Mouse (Mus musculus) heart, postnatal 0 days (tissue): ENCODE results near the gene Olfr129. TPM values are rescaled to one million over a fixed set of nuclear protein-coding genes. Genes with fewer than 3 reads are reported as not detected.

Experiments used
- ATAC-seq: fragments of 200-750 bp; cut with Nextera tagmentation; 2 replicates; pipeline ENCODE4 v1.8.0; 2017; ENCODE audit warnings: low read depth, moderate number of reproducible peaks, moderate library complexity; ENCODE audit not compliant: insufficient read depth
- DNase-seq: peaks from one replicate; pipeline ENCODE4 v3.0.0-alpha.2; 2016; ENCODE audit warnings: low spot score
- H3K27ac ChIP-seq: fragments of 300-500 bp; sonication (generic); 2 replicates; pipeline ENCODE4 v1.5.1; 2014; ENCODE audit warnings: low read depth, mild to moderate bottlenecking
- H3K27me3 ChIP-seq: fragments of 300-500 bp; sonication (generic); 2 replicates; pipeline ENCODE4 v1.6.1; 2014; ENCODE audit warnings: low read length, mixed read lengths; ENCODE audit not compliant: control insufficient read depth, insufficient read depth
- H3K36me3 ChIP-seq: fragments of 300-500 bp; sonication (generic); replicated peaks from 2 replicates; pipeline ENCODE4 v1.6.1; 2014; ENCODE audit warnings: low read length, mixed read lengths; ENCODE audit not compliant: control insufficient read depth, insufficient read depth
- H3K4me1 ChIP-seq: fragments of 300-500 bp; sonication (generic); 2 replicates; pipeline ENCODE4 v1.6.1; 2014; ENCODE audit warnings: antibody characterized with exemption; ENCODE audit not compliant: control insufficient read depth, insufficient read depth
- H3K4me2 ChIP-seq: fragments of 300-500 bp; sonication (generic); 2 replicates; pipeline ENCODE4 v1.6.1; 2014; ENCODE audit warnings: low read depth, mild to moderate bottlenecking, low read length, moderate library complexity
- H3K4me3 ChIP-seq: fragments of 300-500 bp; sonication (generic); 2 replicates; pipeline ENCODE4 v1.5.1; 2014; ENCODE audit warnings: low read depth, low read length
- H3K9ac ChIP-seq: fragments of 300-500 bp; sonication (generic); replicated peaks from 2 replicates; pipeline ENCODE4 v1.6.1; 2014; ENCODE audit warnings: low read depth, low read length, mixed read lengths
- H3K9me3 ChIP-seq: fragments of 300-500 bp; sonication (generic); replicated peaks from 2 replicates; pipeline ENCODE4 v1.6.1; 2016; ENCODE audit warnings: low read length; ENCODE audit not compliant: control insufficient read depth
- CTCF ChIP-seq: IDR thresholded peaks from 2 replicates; pipeline ENCODE4 v1.5.1; 2016; ENCODE audit warnings: antibody characterized with exemption, control low read depth, low read depth
- EP300 ChIP-seq: IDR thresholded peaks from 2 replicates; pipeline ENCODE4 v1.6.1; 2016; ENCODE audit warnings: antibody characterized with exemption, low read depth
- WGBS: fragments of 180-500 bp; shearing (Covaris S2); extraction: QIAGEN DNeasy Blood & Tissue Kit; methylation state at CpG from one replicate; pipeline ENCODE4 v1.1.7; 2014; 5-methylcytosine and 5-hydroxymethylcytosine counted together
- polyA plus RNA-seq: library from polyadenylated mRNA; unstranded; fragments of >200 nt; fragmentation: Nextera tagmentation; extraction: Ambion mirVana; gene quantifications from 2 replicates; pipeline ENCODE4 v1.2.1, GENCODE M21; 2015
- total RNA-seq: library from RNA; depleted of rRNA; stranded (reverse); fragments of >200 nt; gene quantifications from 2 replicates; pipeline ENCODE4 v1.2.3, GENCODE M21; 2014; ENCODE audit warnings: low replicate concordance; rRNA removed

Gene Olfr129
- total and polyA plus RNA-seq, 2 experiments from 2014 or later, result not detected

DNA sequence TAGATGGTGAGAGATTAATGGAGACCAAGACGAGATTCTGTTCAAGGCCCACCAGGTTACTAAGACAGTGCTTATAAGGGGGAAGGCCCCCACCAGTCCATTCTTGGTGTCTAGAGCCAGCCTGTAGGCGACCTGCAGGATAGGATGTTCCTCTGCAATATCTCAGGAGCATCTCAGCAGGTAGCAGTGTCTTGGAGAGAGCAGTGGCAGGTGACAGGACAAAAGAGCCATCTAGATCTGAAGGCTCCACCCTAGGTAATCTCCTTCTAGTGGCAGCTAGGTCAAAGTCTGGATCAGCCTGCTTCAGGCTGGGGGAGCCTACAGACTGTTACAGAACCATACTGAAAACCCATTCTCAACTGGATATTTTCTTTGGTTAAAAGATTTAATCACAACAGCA lies 54.9 kb downstream of the Olfr129 start:
- Histone ChIP-seq H3K27me3 (no peaks in the 10 kb centered on the region), H3K4me1 (no peaks in the 10 kb centered on the region), H3K27ac (no peak overlapping the region), H3K36me3 (no peaks in the 10 kb centered on the region), H3K9me3 (no peaks in the 10 kb centered on the region), H3K9ac (no peak overlapping the region), H3K4me2 (no peak overlapping the region), H3K4me3 (no peak overlapping the region)
- ATAC-seq (no peak), DNase-seq (no peak)
- no peak for TF ChIP-seq EP300
- no peak for TF ChIP-seq CTCF
- WGBS, result 43% methylated on average over 2 of the region's 2 CpGs

Other genes starting within 250 kb of the Olfr129 start
- not detected in 2 replicates for gene Olfr125, start 227.1 kb downstream of the Olfr129 start, total RNA-seq
- gene Olfr125, start 227.1 kb downstream of the Olfr129 start, polyA plus RNA-seq, result not detected in 2 replicates
- not detected in 2 replicates for gene Olfr126, start 212.6 kb downstream of the Olfr129 start, total RNA-seq
- not detected in 2 replicates for gene Olfr126, start 212.6 kb downstream of the Olfr129 start, polyA plus RNA-seq
- not detected in 2 replicates for gene Olfr127, start 159.6 kb downstream of the Olfr129 start, total RNA-seq
- not detected in 2 replicates for gene Olfr127, start 159.6 kb downstream of the Olfr129 start, polyA plus RNA-seq
- not detected in 2 replicates for gene Olfr128, start 139.5 kb downstream of the Olfr129 start, total RNA-seq
- gene Olfr128, start 139.5 kb downstream of the Olfr129 start, polyA plus RNA-seq, result not detected in 2 replicates
- gene Olfr761, start 107.0 kb downstream of the Olfr129 start, total RNA-seq, result not detected in 2 replicates
- not detected in 2 replicates for gene Olfr761, start 107.0 kb downstream of the Olfr129 start, polyA plus RNA-seq
- gene Olfr130, start 3.8 kb upstream of the Olfr129 start, total RNA-seq, result not detected in 2 replicates
- not detected in 2 replicates for gene Olfr130, start 3.8 kb upstream of the Olfr129 start, polyA plus RNA-seq
- gene Olfr131, start 28.6 kb upstream of the Olfr129 start, total RNA-seq, result not detected in 2 replicates
- gene Olfr131, start 28.6 kb upstream of the Olfr129 start, polyA plus RNA-seq, result not detected in 2 replicates
- gene Olfr132, start 74.4 kb upstream of the Olfr129 start, total RNA-seq, result not detected in 2 replicates
- not detected in 2 replicates for gene Olfr132, start 74.4 kb upstream of the Olfr129 start, polyA plus RNA-seq
- not detected in 2 replicates for gene Olfr133, start 85.2 kb upstream of the Olfr129 start, total RNA-seq
- gene Olfr133, start 85.2 kb upstream of the Olfr129 start, polyA plus RNA-seq, result not detected in 2 replicates
- gene Olfr134, start 111.3 kb upstream of the Olfr129 start, total RNA-seq, result not detected in 2 replicates
- gene Olfr134, start 111.3 kb upstream of the Olfr129 start, polyA plus RNA-seq, result not detected in 2 replicates
- not detected in 2 replicates for gene Olfr135, start 144.3 kb upstream of the Olfr129 start, total RNA-seq
- gene Olfr135, start 144.3 kb upstream of the Olfr129 start, polyA plus RNA-seq, result not detected in 2 replicates
- not detected in 2 replicates for gene Olfr138, start 201.0 kb upstream of the Olfr129 start, total RNA-seq
- gene Olfr138, start 201.0 kb upstream of the Olfr129 start, polyA plus RNA-seq, result not detected in 2 replicates
- gene Olfr137, start 247.5 kb upstream of the Olfr129 start, total RNA-seq, result not detected in 2 replicates
- not detected in 2 replicates for gene Olfr137, start 247.5 kb upstream of the Olfr129 start, polyA plus RNA-seq